Mouse (Mus musculus): ENCODE measurements around the gene Selenow. TPM values are rescaled to one million over a fixed set of nuclear protein-coding genes. Genes with fewer than 3 reads are reported as not detected.
"Not testable (repeated sequence)": the region's sequence is repeated elsewhere in the genome, so short reads cannot be mapped to it uniquely, and the experiment has no call there.

Selenow gene
- total and polyA plus RNA-seq, 2 experiments: 68.1 to 250 TPM

DNA sequence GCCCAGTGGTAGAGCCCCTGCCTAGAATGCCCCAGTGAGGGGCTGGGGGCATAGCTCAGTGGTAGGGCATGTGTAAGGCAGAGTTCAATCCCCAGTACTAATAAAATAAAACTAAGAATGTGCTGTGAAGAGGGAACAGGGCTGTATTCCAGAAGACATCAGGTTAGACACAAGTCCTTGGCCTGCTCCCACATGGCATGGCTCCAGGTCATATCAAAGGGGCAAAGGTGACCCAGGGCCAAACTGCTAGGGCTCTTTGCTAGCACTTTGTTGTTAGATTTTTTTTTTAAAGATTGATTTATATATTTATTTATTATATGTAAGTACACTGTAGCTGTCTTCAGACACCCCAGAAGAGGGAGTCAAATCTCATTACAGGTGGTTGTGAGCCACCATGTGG lies 3.8 kb downstream of the Selenow start:
- H3K4me3 ChIP-seq (ENCODE audit: insufficient read depth, low read depth, low read length): no peak overlapping the region
- H3K79me2 ChIP-seq (ENCODE audit: control insufficient read depth, insufficient read depth, low read length): peaks cover 7% of the 10 kb centered on the region; the same call in 1 of the 2 replicates
- TF ChIP-seq CTCF (IDR thresholded peaks at IDR 0.05; ENCODE audit: low read depth, low read length): no peak
- no peak for TF ChIP-seq POLR2A (IDR thresholded peaks at IDR 0.05; ENCODE audit: extremely low read depth, insufficient read depth, low read length)
- H3K27me3 ChIP-seq (ENCODE audit: control insufficient read depth, insufficient read depth, low read length): no peaks in the 10 kb centered on the region
- no peaks in the 10 kb centered on the region for H3K36me3 ChIP-seq (ENCODE audit: control insufficient read depth, insufficient read depth, low read length)
- no peak overlapping the region for H3K9ac ChIP-seq (ENCODE audit: low read depth, low read length)
- H3K27ac ChIP-seq (replicated peaks; ENCODE audit: insufficient read depth, low read depth, low read length): no peak overlapping the region
- peaks cover 10% of the 10 kb centered on the region for H3K4me1 ChIP-seq (ENCODE audit: control insufficient read depth, insufficient read depth, low read length)
- DNase-seq (ENCODE audit: extremely low read depth, low read depth, low spot score): peak; percentile 72

DNA sequence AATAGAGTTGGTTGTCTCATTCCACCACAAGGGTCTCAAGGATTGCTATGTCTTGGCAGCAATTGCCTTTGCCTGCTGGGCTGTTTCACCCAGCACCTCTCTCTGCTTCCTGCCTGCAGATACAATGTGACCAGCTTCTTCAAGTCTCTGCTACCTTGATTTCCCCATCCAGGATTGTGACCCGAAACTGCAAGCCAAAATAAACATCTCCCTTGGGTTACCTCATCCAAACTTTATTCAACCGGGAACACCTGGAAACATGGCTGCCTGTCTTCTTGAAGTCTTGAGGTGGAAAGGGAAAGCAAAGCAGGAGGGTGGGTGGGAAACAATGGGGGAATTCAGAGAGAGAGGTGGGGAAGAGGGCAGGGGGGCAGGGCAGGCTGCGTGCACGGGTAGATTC lies 5.2 kb downstream of the Selenow start:
- no peaks in the 10 kb centered on the region for H3K36me3 ChIP-seq (ENCODE audit: control insufficient read depth, insufficient read depth, low read length)
- no peaks in the 10 kb centered on the region for H3K27me3 ChIP-seq (ENCODE audit: control insufficient read depth, insufficient read depth, low read length)
- WGBS: 54% methylated on average over 4 of the region's 4 CpGs
- H3K79me2 ChIP-seq (ENCODE audit: control insufficient read depth, insufficient read depth, low read length): peaks cover 5% of the 10 kb centered on the region; the same call in 1 of the 2 replicates
- TF ChIP-seq POLR2A (IDR thresholded peaks at IDR 0.05; ENCODE audit: extremely low read depth, insufficient read depth, low read length): no peak
- TF ChIP-seq CTCF (IDR thresholded peaks at IDR 0.05; ENCODE audit: low read depth, low read length): no peak
- DNase-seq (ENCODE audit: extremely low read depth, low read depth, low spot score): peak; percentile 59
- H3K9ac ChIP-seq (ENCODE audit: low read depth, low read length): no peak overlapping the region
- no peak overlapping the region for H3K4me3 ChIP-seq (ENCODE audit: insufficient read depth, low read depth, low read length)
- no peak overlapping the region for H3K27ac ChIP-seq (replicated peaks; ENCODE audit: insufficient read depth, low read depth, low read length)
- peaks cover 7% of the 10 kb centered on the region for H3K4me1 ChIP-seq (ENCODE audit: control insufficient read depth, insufficient read depth, low read length)

DNA sequence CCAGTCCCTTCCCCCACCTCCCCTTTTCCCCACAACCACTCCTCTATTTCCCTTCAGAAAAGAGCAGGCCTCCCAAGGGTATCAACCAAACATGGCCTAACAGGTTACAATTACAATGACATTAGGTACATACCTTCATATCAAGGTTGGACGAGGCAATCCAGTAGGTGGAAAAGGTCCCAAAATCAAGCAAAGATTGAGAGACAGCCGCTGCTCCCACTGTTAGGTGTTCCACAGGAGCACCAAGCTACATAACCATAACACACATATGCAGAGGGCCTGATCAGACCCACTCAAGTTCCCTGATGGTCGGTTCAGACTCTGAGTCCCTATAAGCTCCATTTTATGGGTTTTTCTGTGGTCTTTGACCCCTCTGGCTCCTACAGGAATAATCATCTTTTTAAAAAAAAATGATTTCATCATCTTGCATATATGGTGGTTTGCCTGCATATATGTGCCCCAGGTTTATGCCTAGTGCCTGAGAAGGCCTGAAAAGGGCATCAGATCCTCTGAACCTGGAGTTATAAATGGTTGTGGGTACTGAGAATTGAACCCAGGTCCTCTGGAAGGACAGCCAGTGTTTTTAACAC lies 6.0 kb downstream of the Selenow start:
- H3K27me3 ChIP-seq (ENCODE audit: control insufficient read depth, insufficient read depth, low read length): no peaks in the 10 kb centered on the region
- H3K4me3 ChIP-seq (ENCODE audit: insufficient read depth, low read depth, low read length): no peak overlapping the region
- no peaks in the 10 kb centered on the region for H3K79me2 ChIP-seq (ENCODE audit: control insufficient read depth, insufficient read depth, low read length)
- WGBS: 89% methylated on average over 3 of the region's 3 CpGs
- DNase-seq (ENCODE audit: extremely low read depth, low read depth, low spot score): no peak
- H3K9ac ChIP-seq (ENCODE audit: low read depth, low read length): no peak overlapping the region
- H3K36me3 ChIP-seq (ENCODE audit: control insufficient read depth, insufficient read depth, low read length): no peaks in the 10 kb centered on the region
- no peak overlapping the region for H3K27ac ChIP-seq (replicated peaks; ENCODE audit: insufficient read depth, low read depth, low read length)
- peaks cover 7% of the 10 kb centered on the region for H3K4me1 ChIP-seq (ENCODE audit: control insufficient read depth, insufficient read depth, low read length)
- TF ChIP-seq CTCF (IDR thresholded peaks at IDR 0.05; ENCODE audit: low read depth, low read length): no peak
- TF ChIP-seq POLR2A (IDR thresholded peaks at IDR 0.05; ENCODE audit: extremely low read depth, insufficient read depth, low read length): no peak

DNA sequence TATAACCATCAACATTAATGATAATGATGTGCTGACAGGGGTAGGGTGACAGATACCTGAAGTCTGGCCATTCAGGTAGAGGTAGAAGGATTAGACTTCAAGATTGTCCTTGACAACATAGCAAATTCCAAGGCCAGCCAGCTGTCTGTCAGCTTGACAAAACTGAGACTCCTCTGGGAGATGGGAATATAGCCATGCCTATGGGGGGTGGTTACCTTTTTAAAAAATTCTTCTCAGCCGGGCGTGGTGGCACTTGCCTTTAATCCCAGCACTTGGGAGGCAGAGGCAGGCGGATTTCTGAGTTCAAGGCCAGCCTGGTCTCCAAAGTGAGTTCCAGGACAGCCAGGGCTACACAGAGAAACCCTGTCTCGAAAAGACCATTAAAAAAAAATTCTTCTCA lies 6.5 kb downstream of the Selenow start:
- not testable (repeated sequence) for H3K36me3 ChIP-seq (ENCODE audit: control insufficient read depth, insufficient read depth, low read length); H3K9ac ChIP-seq (ENCODE audit: low read depth, low read length); H3K79me2 ChIP-seq (ENCODE audit: control insufficient read depth, insufficient read depth, low read length); DNase-seq (ENCODE audit: extremely low read depth, low read depth, low spot score); H3K4me1 ChIP-seq (ENCODE audit: control insufficient read depth, insufficient read depth, low read length); H3K27ac ChIP-seq (replicated peaks; ENCODE audit: insufficient read depth, low read depth, low read length); H3K4me3 ChIP-seq (ENCODE audit: insufficient read depth, low read depth, low read length); H3K27me3 ChIP-seq (ENCODE audit: control insufficient read depth, insufficient read depth, low read length)
- 90% methylated on average over 4 of the region's 4 CpGs for WGBS

DNA sequence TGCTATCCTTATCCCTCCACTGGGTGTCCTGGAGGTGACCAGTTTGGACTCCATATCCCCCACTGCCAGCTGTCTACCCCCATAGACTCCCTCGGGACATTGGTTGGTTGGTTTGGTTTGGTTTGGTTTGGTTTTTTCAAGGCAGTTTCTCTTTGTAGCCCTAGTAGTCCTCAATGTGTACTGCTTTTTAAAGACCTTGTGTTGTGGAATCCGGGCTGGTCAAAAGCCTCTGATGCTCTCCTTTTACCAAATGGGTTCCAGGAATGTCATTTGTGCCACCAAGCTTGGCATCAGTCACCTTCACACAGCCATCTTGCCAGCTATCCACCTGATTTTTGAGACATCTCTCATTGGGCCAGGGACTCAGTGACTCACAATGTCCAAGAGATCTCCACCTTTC lies 7.5 kb downstream of the Selenow start:
- Histone ChIP-seq H3K36me3 (ENCODE audit: control insufficient read depth, insufficient read depth, low read length) (no peaks in the 10 kb centered on the region), H3K27me3 (ENCODE audit: control insufficient read depth, insufficient read depth, low read length) (no peaks in the 10 kb centered on the region), H3K4me3 (ENCODE audit: insufficient read depth, low read depth, low read length) (no peak overlapping the region), H3K27ac (replicated peaks; ENCODE audit: insufficient read depth, low read depth, low read length) (no peak overlapping the region), H3K9ac (ENCODE audit: low read depth, low read length) (no peak overlapping the region), H3K4me1 (ENCODE audit: control insufficient read depth, insufficient read depth, low read length) (no peaks in the 10 kb centered on the region; the same call in 1 of the 2 replicates), H3K79me2 (ENCODE audit: control insufficient read depth, insufficient read depth, low read length) (no peaks in the 10 kb centered on the region)
- DNase-seq (ENCODE audit: extremely low read depth, low read depth, low spot score): no peak
- TF ChIP-seq POLR2A (IDR thresholded peaks at IDR 0.05; ENCODE audit: extremely low read depth, insufficient read depth, low read length): no peak
- no peak for TF ChIP-seq CTCF (IDR thresholded peaks at IDR 0.05; ENCODE audit: low read depth, low read length)
- 96% methylated on average over 2 of the region's 2 CpGs for WGBS

DNA sequence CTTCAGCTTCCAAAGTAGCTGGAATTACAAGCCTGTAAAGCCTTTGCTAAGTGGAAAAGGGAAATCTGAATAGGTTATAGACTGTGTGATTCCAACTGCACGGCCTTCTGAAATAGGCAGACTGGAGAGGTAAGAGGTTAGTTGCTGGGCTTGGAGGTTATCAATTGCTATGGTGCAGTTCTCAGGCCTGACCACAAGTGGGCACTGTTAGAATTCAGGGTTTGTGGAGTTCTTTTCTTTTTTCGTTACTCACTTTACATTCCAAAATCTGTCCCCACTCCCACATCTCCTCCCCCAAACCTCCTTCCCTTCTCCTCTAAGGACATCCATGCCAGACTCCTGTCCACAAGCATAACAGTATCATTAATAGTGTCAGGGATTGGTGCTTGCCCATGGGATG lies 8.0 kb downstream of the Selenow start:
- Histone ChIP-seq H3K4me3 (ENCODE audit: insufficient read depth, low read depth, low read length) (no peak overlapping the region), H3K27me3 (ENCODE audit: control insufficient read depth, insufficient read depth, low read length) (no peaks in the 10 kb centered on the region), H3K36me3 (ENCODE audit: control insufficient read depth, insufficient read depth, low read length) (no peaks in the 10 kb centered on the region), H3K79me2 (ENCODE audit: control insufficient read depth, insufficient read depth, low read length) (no peaks in the 10 kb centered on the region), H3K4me1 (ENCODE audit: control insufficient read depth, insufficient read depth, low read length) (no peaks in the 10 kb centered on the region; the same call in 1 of the 2 replicates), H3K27ac (replicated peaks; ENCODE audit: insufficient read depth, low read depth, low read length) (no peak overlapping the region), H3K9ac (ENCODE audit: low read depth, low read length) (no peak overlapping the region)
- peak; percentile 31 for DNase-seq (ENCODE audit: extremely low read depth, low read depth, low spot score)
- 40% methylated on average over 2 of the region's 2 CpGs for WGBS
- no peak for TF ChIP-seq POLR2A (IDR thresholded peaks at IDR 0.05; ENCODE audit: extremely low read depth, insufficient read depth, low read length)
- peak; percentile 44; the same call in 1 of the 2 replicates for TF ChIP-seq CTCF (IDR thresholded peaks at IDR 0.05; ENCODE audit: low read depth, low read length)

Measured in liver, adult 2 months (tissue).